Mouse (Mus musculus) liver, embryonic 12.5 days (tissue): ENCODE measurements around the gene Steap3. TPM values are rescaled to one million over a fixed set of nuclear protein-coding genes. Genes with fewer than 3 reads are reported as not detected.

Source experiments
- ATAC-seq: fragments of 200-750 bp; cut with Nextera tagmentation; 2 replicates; pipeline ENCODE4 v1.8.0; 2017; ENCODE audit warnings: moderate number of reproducible peaks, mild to moderate bottlenecking, moderate library complexity
- H3K27ac ChIP-seq: fragments of 300-500 bp; sonication (generic); 2 replicates; pipeline ENCODE4 v1.5.1; 2016; ENCODE audit warnings: mild to moderate bottlenecking
- H3K27me3 ChIP-seq: fragments of 300-500 bp; sonication (generic); replicated peaks from 2 replicates; pipeline ENCODE4 v1.6.1; 2016; ENCODE audit warnings: mild to moderate bottlenecking, moderate library complexity
- H3K36me3 ChIP-seq: fragments of 300-500 bp; sonication (generic); 2 replicates; pipeline ENCODE4 v1.6.1; 2016; ENCODE audit warnings: mild to moderate bottlenecking, moderate library complexity
- H3K4me1 ChIP-seq: fragments of 300-500 bp; sonication (generic); 2 replicates; pipeline ENCODE4 v1.6.1; 2016
- H3K4me2 ChIP-seq: fragments of 300-500 bp; sonication (generic); 2 replicates; pipeline ENCODE4 v1.6.1; 2016; ENCODE audit warnings: mild to moderate bottlenecking, moderate library complexity
- H3K4me3 ChIP-seq: fragments of 300-500 bp; sonication (generic); 2 replicates; pipeline ENCODE4 v1.5.1; 2016; ENCODE audit warnings: mild to moderate bottlenecking, moderate library complexity
- H3K9ac ChIP-seq: fragments of 300-500 bp; sonication (generic); 2 replicates; pipeline ENCODE4 v1.6.1; 2016; ENCODE audit warnings: mild to moderate bottlenecking, moderate library complexity
- H3K9me3 ChIP-seq: fragments of 300-500 bp; sonication (generic); replicated peaks from 2 replicates; pipeline ENCODE4 v1.6.1; 2016; ENCODE audit warnings: mild to moderate bottlenecking, moderate library complexity
- WGBS: fragments of 180-500 bp; shearing (Covaris S2); methylation state at CpG from one replicate; pipeline ENCODE4 v1.1.7; 2016; ENCODE audit not compliant: insufficient replicate concordance; 5-methylcytosine and 5-hydroxymethylcytosine counted together
- polyA plus RNA-seq: library from polyadenylated mRNA; unstranded; fragments of >200 nt; fragmentation: Nextera tagmentation; extraction: Ambion mirVana; gene quantifications from 2 replicates; pipeline ENCODE4 v1.2.1, GENCODE M21; 2016

Gene Steap3
- polyA plus RNA-seq, 1 experiment from 2014 or later: 56.3 TPM

DNA sequence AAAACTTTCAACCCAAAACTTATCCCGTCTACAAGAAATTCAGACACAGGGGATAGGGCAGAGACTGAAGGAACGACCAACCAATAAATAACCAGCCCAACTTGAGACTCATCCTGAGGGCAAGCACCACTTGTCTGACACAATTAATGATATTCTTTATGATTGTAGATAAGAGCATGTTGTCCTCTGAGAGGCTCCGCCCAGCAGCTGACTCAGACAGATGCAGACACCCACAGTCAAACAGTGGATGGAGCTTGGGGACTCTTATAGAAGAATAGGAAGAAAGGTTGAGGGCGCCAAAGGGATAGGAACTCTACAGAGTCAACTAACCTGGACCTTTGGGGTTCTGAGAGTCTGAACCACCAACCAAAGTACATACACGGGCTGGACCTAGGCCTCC, 22.7 kb downstream of the Steap3 start:
- Histone ChIP-seq H3K27ac (no peak overlapping the region), H3K4me3 (no peak overlapping the region), H3K4me2 (no peak overlapping the region), H3K9me3 (no peaks in the 10 kb centered on the region), H3K36me3 (peaks cover 76% of the 10 kb centered on the region), H3K9ac (no peak overlapping the region), H3K4me1 (peaks cover 74% of the 10 kb centered on the region), H3K27me3 (no peaks in the 10 kb centered on the region)
- ATAC-seq: no peak
- WGBS: 80% methylated on average over 5 of the region's 5 CpGs

GRCm38 (mm10) chr1:120248156-120248555, 24.3 kb downstream of the Steap3 start:
- H3K36me3 ChIP-seq: peaks cover 76% of the 10 kb centered on the region
- no peak for ATAC-seq
- 86% methylated on average over 5 of the region's 5 CpGs for WGBS
- no peak overlapping the region for H3K4me2 ChIP-seq
- H3K4me3 ChIP-seq: no peak overlapping the region
- no peaks in the 10 kb centered on the region for H3K27me3 ChIP-seq
- H3K4me1 ChIP-seq: peaks cover 61% of the 10 kb centered on the region
- H3K27ac ChIP-seq: no peak overlapping the region
- H3K9ac ChIP-seq: no peak overlapping the region
- no peaks in the 10 kb centered on the region for H3K9me3 ChIP-seq

DNA sequence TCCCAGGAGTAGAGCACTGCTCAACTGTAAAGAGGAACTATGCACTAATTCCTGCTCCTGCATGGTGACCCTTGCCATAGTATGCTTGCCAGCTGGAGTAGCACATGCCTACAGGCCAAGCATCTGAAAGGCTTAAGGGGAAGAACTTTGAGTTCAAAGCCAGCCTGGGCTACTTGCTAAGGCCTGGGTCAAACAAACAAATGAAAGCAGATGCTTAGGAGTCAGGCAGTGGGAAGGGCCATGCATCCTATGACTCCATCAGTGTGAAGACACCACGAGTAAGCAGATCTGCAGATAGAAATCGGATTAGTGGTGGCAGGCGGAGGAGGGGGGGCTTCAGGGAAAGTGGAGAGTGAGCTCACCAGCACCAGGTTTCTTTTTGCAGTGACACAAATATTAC, 25.2 kb downstream of the Steap3 start:
- H3K4me2 ChIP-seq: no peak overlapping the region
- H3K36me3 ChIP-seq: peaks cover 76% of the 10 kb centered on the region
- 57% methylated on average over 3 of the region's 3 CpGs for WGBS
- ATAC-seq: no peak
- H3K4me3 ChIP-seq: no peak overlapping the region
- H3K27me3 ChIP-seq: no peaks in the 10 kb centered on the region
- peaks cover 58% of the 10 kb centered on the region for H3K4me1 ChIP-seq
- no peak overlapping the region for H3K27ac ChIP-seq
- no peak overlapping the region for H3K9ac ChIP-seq
- H3K9me3 ChIP-seq: no peaks in the 10 kb centered on the region

DNA sequence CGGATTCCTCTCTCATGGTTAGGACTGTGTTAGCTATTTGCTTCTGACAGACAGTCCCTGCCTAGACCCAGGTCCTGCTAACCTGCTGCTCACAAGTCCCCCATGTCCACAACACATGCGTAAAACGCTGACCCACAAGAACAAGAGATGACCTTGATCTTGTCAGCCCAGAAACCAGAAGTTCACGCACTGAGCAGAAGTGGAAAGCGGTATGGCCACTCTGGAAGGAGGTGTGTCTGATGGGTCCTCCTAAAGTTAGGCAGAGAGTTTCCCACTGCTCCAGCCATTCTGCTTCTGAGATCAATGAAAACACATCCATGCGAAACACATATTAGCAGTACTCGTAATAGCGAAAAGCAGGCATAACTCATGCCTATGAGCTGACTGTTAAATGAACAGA, 25.6 kb downstream of the Steap3 start:
- no peak overlapping the region for H3K4me3 ChIP-seq
- peaks cover 55% of the 10 kb centered on the region for H3K4me1 ChIP-seq
- H3K9ac ChIP-seq: no peak overlapping the region
- H3K27me3 ChIP-seq: no peaks in the 10 kb centered on the region
- no peak overlapping the region for H3K27ac ChIP-seq
- peaks cover 76% of the 10 kb centered on the region for H3K36me3 ChIP-seq
- H3K9me3 ChIP-seq: no peaks in the 10 kb centered on the region
- ATAC-seq: no peak
- no peak overlapping the region for H3K4me2 ChIP-seq
- WGBS: 88% methylated on average over 8 of the region's 8 CpGs

DNA sequence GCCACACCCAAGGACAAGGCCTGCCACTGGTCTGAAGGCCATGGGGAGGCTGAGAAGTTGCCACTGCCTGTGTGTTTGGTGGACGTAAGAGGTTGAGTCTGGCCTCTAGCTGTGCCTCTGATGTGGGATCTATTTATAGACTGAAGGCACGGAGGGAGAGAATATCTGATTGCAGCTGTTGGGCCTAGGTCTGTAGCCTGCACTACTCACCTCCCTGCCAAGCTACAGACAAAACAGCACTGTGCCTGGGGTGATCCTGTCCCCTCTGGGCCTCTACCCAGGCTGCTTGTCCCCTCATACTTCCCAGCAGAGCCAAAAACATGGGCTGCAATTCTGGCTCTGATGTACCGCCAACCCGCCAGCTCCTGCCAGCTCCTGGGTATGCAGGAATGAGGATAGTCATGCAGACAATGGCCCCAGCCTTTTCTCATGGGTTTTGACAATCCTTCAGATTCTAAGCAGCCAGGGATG, 26.8 kb downstream of the Steap3 start:
- Histone ChIP-seq H3K9me3 (no peaks in the 10 kb centered on the region), H3K9ac (no peak overlapping the region), H3K4me1 (peaks cover 43% of the 10 kb centered on the region), H3K27me3 (no peaks in the 10 kb centered on the region), H3K36me3 (peaks cover 84% of the 10 kb centered on the region), H3K4me2 (no peak overlapping the region), H3K4me3 (no peak overlapping the region), H3K27ac (no peak overlapping the region)
- 56% methylated on average over 4 of the region's 4 CpGs for WGBS
- no peak for ATAC-seq

- Histone ChIP-seq H3K9me3 (no peaks in the 10 kb centered on the region), H3K27me3 (no peaks in the 10 kb centered on the region), H3K9ac (no peak overlapping the region), H3K36me3 (peaks cover 92% of the 10 kb centered on the region), H3K4me2 (no peak overlapping the region), H3K4me1 (peaks cover 32% of the 10 kb centered on the region), H3K4me3 (no peak overlapping the region), H3K27ac (no peak overlapping the region)
- WGBS: 87% methylated on average over 11 of the region's 11 CpGs
- no peak for ATAC-seq
These were observed 27.9 kb downstream of the Steap3 start for GRCm38 (mm10) chr1:120244646-120245045.

- Histone ChIP-seq H3K4me3 (no peak overlapping the region), H3K4me1 (peaks cover 30% of the 10 kb centered on the region), H3K9ac (no peak overlapping the region), H3K4me2 (no peak overlapping the region), H3K36me3 (peaks cover 97% of the 10 kb centered on the region), H3K9me3 (no peaks in the 10 kb centered on the region), H3K27me3 (no peaks in the 10 kb centered on the region), H3K27ac (no peak overlapping the region)
- 86% methylated on average over 11 of the region's 11 CpGs for WGBS
- no peak for ATAC-seq
These were observed 28.5 kb downstream of the Steap3 start for GRCm38 (mm10) chr1:120243987-120244386.

DNA sequence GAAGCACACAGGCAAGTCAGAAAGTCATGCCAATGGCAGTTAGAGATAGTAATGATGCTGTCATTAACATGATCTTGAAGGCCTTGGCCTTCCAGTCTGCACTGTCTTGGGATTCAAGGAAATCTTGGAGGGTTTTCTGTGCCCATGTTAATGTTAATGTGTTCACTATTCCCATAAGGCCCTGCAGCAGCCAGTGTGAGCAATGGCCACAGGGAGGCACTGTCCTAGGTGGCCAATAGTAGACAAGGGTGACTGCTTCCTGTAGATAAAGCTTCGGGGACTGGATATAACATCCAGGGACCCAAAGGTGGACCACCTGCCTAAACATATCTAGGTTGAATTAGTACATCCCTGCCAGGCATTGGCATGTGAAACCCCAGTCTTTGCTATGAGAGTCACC, 35.4 kb downstream of the Steap3 start:
- Histone ChIP-seq H3K27ac (no peak overlapping the region), H3K9me3 (no peaks in the 10 kb centered on the region), H3K27me3 (no peaks in the 10 kb centered on the region), H3K4me3 (no peak overlapping the region), H3K4me2 (no peak overlapping the region), H3K4me1 (peaks cover 8% of the 10 kb centered on the region), H3K36me3 (peaks cover 96% of the 10 kb centered on the region), H3K9ac (no peak overlapping the region)
- 41% methylated on average over 1 of the region's 1 CpGs for WGBS
- no peak for ATAC-seq

- Histone ChIP-seq H3K9me3 (no peaks in the 10 kb centered on the region), H3K4me1 (peaks cover 15% of the 10 kb centered on the region), H3K4me3 (no peak overlapping the region), H3K9ac (no peak overlapping the region), H3K27me3 (no peaks in the 10 kb centered on the region), H3K4me2 (no peak overlapping the region), H3K27ac (no peak overlapping the region), H3K36me3 (peaks cover 96% of the 10 kb centered on the region)
- WGBS: 91% methylated on average over 14 of the region's 14 CpGs
- no peak for ATAC-seq
These were observed 36.1 kb downstream of the Steap3 start for GRCm38 (mm10) chr1:120236424-120236823.

DNA sequence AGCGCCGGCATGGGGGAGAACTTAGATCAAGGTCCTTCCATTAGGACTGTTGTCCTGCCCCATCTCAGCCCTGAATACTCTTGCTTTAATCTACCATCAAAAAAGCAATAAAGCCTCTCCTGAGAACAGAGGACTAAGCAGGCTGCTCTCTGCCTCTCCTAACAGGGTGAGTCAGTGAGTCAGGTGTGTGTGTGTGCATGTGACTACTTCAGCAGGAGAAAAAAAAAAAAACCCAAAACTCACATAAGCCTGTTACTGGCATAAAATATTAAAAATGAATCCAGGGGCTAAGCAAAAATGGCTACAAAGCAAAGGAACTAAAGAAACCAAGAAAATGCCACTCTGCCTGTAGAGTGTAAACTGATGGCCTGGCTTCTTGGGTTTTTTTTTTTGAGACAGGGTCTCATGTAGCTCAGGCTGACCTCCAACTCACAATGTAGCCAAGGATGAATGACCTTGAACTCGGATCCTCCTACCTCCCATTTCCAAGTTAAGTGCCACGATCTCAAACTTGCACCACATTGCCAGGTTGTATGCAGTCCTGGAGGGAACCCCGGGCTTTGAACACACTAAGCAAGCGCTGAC, 36.8 kb downstream of the Steap3 start:
- WGBS: 90% methylated on average over 6 of the region's 6 CpGs
- H3K36me3 ChIP-seq: peaks cover 93% of the 10 kb centered on the region
- H3K9ac ChIP-seq: no peak overlapping the region
- no peak overlapping the region for H3K4me3 ChIP-seq
- no peaks in the 10 kb centered on the region for H3K9me3 ChIP-seq
- no peaks in the 10 kb centered on the region for H3K27me3 ChIP-seq
- no peak overlapping the region for H3K4me2 ChIP-seq
- H3K4me1 ChIP-seq: peaks cover 22% of the 10 kb centered on the region
- no peak overlapping the region for H3K27ac ChIP-seq
- no peak for ATAC-seq

DNA sequence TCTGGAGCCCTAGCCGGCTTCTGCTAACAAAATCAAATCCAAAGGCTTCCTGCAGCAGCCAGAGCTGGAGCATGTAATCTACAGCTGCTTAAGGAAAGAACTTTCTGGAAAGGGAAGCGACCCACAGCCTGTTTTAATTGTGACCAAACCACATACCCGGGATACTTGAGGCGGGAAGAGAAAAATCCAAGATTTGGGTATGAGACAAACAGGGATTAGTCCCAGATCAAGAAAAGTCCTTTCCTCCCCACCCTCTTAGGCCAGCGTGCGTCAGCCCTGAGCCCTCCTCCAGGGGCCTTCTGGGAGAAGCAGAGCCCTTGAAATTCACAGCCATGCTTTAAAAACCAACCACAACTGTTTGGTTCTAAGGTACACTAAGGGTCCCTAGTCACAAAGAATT, 40.3 kb downstream of the Steap3 start:
- H3K4me2 ChIP-seq: peak overlapping the region; percentile 38
- 77% methylated on average over 6 of the region's 6 CpGs for WGBS
- H3K9ac ChIP-seq: 0 out of 2 replicates have a peak overlapping the region, but pooled peaks have one; percentile 40
- peak overlapping the region; percentile 64 for H3K27ac ChIP-seq
- no peak for ATAC-seq
- H3K27me3 ChIP-seq: no peaks in the 10 kb centered on the region
- no peaks in the 10 kb centered on the region for H3K9me3 ChIP-seq
- peaks cover 93% of the 10 kb centered on the region for H3K36me3 ChIP-seq
- H3K4me3 ChIP-seq: no peak overlapping the region
- peaks cover 29% of the 10 kb centered on the region for H3K4me1 ChIP-seq

DNA sequence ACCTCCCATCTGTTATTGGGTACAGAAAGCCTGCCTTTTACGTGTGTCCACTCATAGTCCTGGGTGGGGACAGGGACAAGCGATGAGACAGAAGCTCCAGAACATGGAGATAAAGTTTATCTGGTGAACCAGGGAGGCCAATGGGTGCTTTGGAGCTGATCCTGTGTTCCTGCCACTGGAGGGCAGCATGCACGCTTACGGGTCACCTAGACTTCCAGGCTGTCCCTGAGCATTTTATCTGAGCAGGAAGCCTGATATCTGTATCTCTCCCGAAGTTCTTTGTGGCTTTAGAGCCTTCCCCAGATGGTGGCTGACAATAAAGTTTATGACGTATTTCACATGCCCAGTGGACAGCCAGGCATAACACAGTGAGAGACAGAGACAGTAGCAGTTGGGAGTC, 41.2 kb downstream of the Steap3 start:
- Histone ChIP-seq H3K27ac (peak overlapping the region; percentile 64), H3K4me3 (no peak overlapping the region), H3K9ac (peak overlapping the region; percentile 40; the same call in 1 of the 2 replicates), H3K36me3 (peaks cover 93% of the 10 kb centered on the region), H3K4me1 (peaks cover 29% of the 10 kb centered on the region), H3K27me3 (no peaks in the 10 kb centered on the region), H3K4me2 (peak overlapping the region; percentile 38), H3K9me3 (no peaks in the 10 kb centered on the region)
- ATAC-seq: peak; percentile 90
- WGBS: 7% methylated on average over 6 of the region's 6 CpGs
